ENCODE assay signal across 17 mouse cellular contexts in genomic region chr15:32110659-32111058, GRCm38 (mm10).
"Had no signal": no experiment of that assay in that cellular context is flagged by ENCODE, and none has a peak within 500 bp of the region (broad histone marks: within the 10 kb centered on the region; RNA-seq: fewer than 3 reads in every experiment).

No protein-coding gene starts in this region.

- H3K36me3 ChIP-seq: lung, embryonic 15.5 days; midbrain, embryonic 13.5 days; midbrain, embryonic 15.5 days; neural tube, embryonic 12.5 days; stomach, embryonic 15.5 days had no signal

- H3K4me1 ChIP-seq: lung, embryonic 15.5 days; megakaryocyte, embryonic 14.5 days; midbrain, embryonic 13.5 days; midbrain, embryonic 15.5 days; neural tube, embryonic 12.5 days; stomach, embryonic 15.5 days had no signal

- H3K4me3 ChIP-seq: lung, embryonic 15.5 days; megakaryocyte, embryonic 14.5 days; midbrain, embryonic 13.5 days; midbrain, embryonic 15.5 days; neural tube, embryonic 12.5 days; stomach, embryonic 15.5 days had no signal

- ATAC-seq: lung, postnatal 0 days; midbrain, embryonic 13.5 days; midbrain, embryonic 15.5 days had no signal

- H3K27me3 ChIP-seq: lung, embryonic 15.5 days; megakaryocyte, embryonic 14.5 days; midbrain, embryonic 13.5 days; midbrain, embryonic 15.5 days; neural tube, embryonic 12.5 days; stomach, embryonic 15.5 days had no signal

- H3K4me2 ChIP-seq: lung, embryonic 15.5 days; midbrain, embryonic 11.5 days; midbrain, embryonic 13.5 days; midbrain, embryonic 15.5 days; neural tube, embryonic 12.5 days; stomach, embryonic 15.5 days had no signal

- H3K9me3 ChIP-seq: lung, embryonic 15.5 days; midbrain, embryonic 13.5 days; midbrain, embryonic 15.5 days; neural tube, embryonic 12.5 days; stomach, embryonic 15.5 days had no signal

- H3K27ac ChIP-seq: lung, embryonic 15.5 days; macrophage; midbrain, embryonic 13.5 days; midbrain, embryonic 15.5 days; neural tube, embryonic 12.5 days; stomach, embryonic 15.5 days; stomach, postnatal 0 days had no signal

- DNase-seq: lung, adult 2 months; lung, postnatal 14 days; lung, postnatal 36 days; right cerebral cortex, postnatal 14 days; thymus, adult 18-20 months; thymus, postnatal 14 days; thymus, postnatal 36 days had no signal

- H3K9ac ChIP-seq: lung, embryonic 15.5 days; midbrain, embryonic 13.5 days; midbrain, embryonic 15.5 days; neural tube, embryonic 12.5 days; stomach, embryonic 15.5 days had no signal
